Mouse (Mus musculus) megakaryocyte, embryonic 14.5 days (primary cell): ENCODE measurements around the gene Zfp84. TPM values are rescaled to one million over a fixed set of nuclear protein-coding genes. Genes with fewer than 3 reads are reported as not detected.
"Not testable (repeated sequence)": the region's sequence is repeated elsewhere in the genome, so short reads cannot be mapped to it uniquely, and the experiment has no call there.

Experiments used
- H3K27me3 ChIP-seq: replicated peaks from 2 replicates; pipeline ENCODE3; 2012; ENCODE audit warnings: inconsistent platforms
- H3K36me3 ChIP-seq: replicated peaks from 2 replicates; pipeline ENCODE3; 2012; ENCODE audit warnings: low read length, inconsistent platforms, mixed read lengths
- H3K4me1 ChIP-seq: 2 replicates; pipeline ENCODE4 v1.6.1; 2012; ENCODE audit warnings: inconsistent platforms
- H3K4me3 ChIP-seq: replicated peaks from 2 replicates; pipeline ENCODE3; 2012; ENCODE audit warnings: moderate library complexity, mild to moderate bottlenecking, inconsistent platforms
- H3K9me3 ChIP-seq: 2 replicates; pipeline ENCODE4 v1.6.1; 2012; ENCODE audit warnings: inconsistent platforms
- FLI1 ChIP-seq: IDR thresholded peaks from 2 replicates; pipeline ENCODE4 v1.6.1; 2012; ENCODE audit warnings: low read length, inconsistent platforms, mixed read lengths
- GATA1 ChIP-seq: IDR thresholded peaks from 3 replicates; pipeline ENCODE4 v1.6.1; 2012; ENCODE audit warnings: mixed read lengths, low read length, inconsistent platforms, borderline replicate concordance
- polyA plus RNA-seq: library from polyadenylated mRNA; stranded (reverse); fragments of >175 nt; gene quantifications from 2 replicates; pipeline ENCODE4 v1.2.3, GENCODE M21; 2012; ENCODE audit warnings: low replicate concordance; ENCODE audit not compliant: insufficient read depth

Gene Zfp84
- polyA plus RNA-seq, result 0.93 TPM in 1 of 2 replicates, not detected in the other

- Histone ChIP-seq H3K4me3 (peak within 1 kb of the TSS; percentile 97), H3K36me3 (peaks cover 52% of the 10 kb centered on the region), H3K4me1 (peaks cover 36% of the 10 kb centered on the region), H3K27me3 (no peaks in the 10 kb centered on the region), H3K9me3 (peaks cover 14% of the 10 kb centered on the region; the same call in 1 of the 2 replicates)
- TF ChIP-seq FLI1, result no peak
- no peak for TF ChIP-seq GATA1
These were observed at the start of gene Zfp84 for GRCm38 (mm10) chr7:29768090-29768900. Gene Zfp84 (plus strand): TSS chr7:29768552.

GRCm38 (mm10) chr7:29725461-29726142 lies 42.8 kb upstream of the Zfp84 start:
- not testable (repeated sequence) for H3K36me3 ChIP-seq, H3K4me1 ChIP-seq, H3K27me3 ChIP-seq
- Histone ChIP-seq H3K4me3 (peak overlapping the region; percentile 77), H3K9me3 (peaks cover 22% of the 10 kb centered on the region)

- H3K27me3 ChIP-seq, H3K4me1 ChIP-seq, H3K36me3 ChIP-seq: not testable (repeated sequence)
- Histone ChIP-seq H3K9me3 (peaks cover 35% of the 10 kb centered on the region), H3K4me3 (peak within 1 kb of the TSS; percentile 77)
These were observed 41.5 kb upstream of the Zfp84 start, which contains the start of gene Catsperg2 for GRCm38 (mm10) chr7:29726860-29727259. Gene Catsperg2 (minus strand): TSS chr7:29727032.

GRCm38 (mm10) chr7:29728055-29728454 lies 40.3 kb upstream of the Zfp84 start:
- peaks cover 46% of the 10 kb centered on the region for H3K9me3 ChIP-seq
- no peak overlapping the region for H3K4me3 ChIP-seq
- no peaks in the 10 kb centered on the region for H3K36me3 ChIP-seq
- H3K4me1 ChIP-seq, result no peaks in the 10 kb centered on the region
- TF ChIP-seq GATA1 (no peak), FLI1 (no peak)
- H3K27me3 ChIP-seq, result no peaks in the 10 kb centered on the region

GRCm38 (mm10) chr7:29742258-29742657 lies 26.1 kb upstream of the Zfp84 start:
- Histone ChIP-seq H3K4me3 (no peak overlapping the region), H3K27me3 (no peaks in the 10 kb centered on the region), H3K36me3 (no peaks in the 10 kb centered on the region), H3K9me3 (peaks cover 30% of the 10 kb centered on the region), H3K4me1 (no peaks in the 10 kb centered on the region)
- TF ChIP-seq FLI1 (no peak), GATA1 (no peak)

GRCm38 (mm10) chr7:29760476-29760875 lies 7.9 kb upstream of the Zfp84 start:
- Histone ChIP-seq H3K4me1 (peaks cover 15% of the 10 kb centered on the region), H3K4me3 (peak overlapping the region; percentile 3), H3K9me3 (peaks cover 46% of the 10 kb centered on the region), H3K36me3 (peaks cover 16% of the 10 kb centered on the region), H3K27me3 (no peaks in the 10 kb centered on the region)
- TF ChIP-seq GATA1, result no peak
- no peak for TF ChIP-seq FLI1

- H3K9me3 ChIP-seq, result peaks cover 14% of the 10 kb centered on the region; the same call in 1 of the 2 replicates
- peaks cover 21% of the 10 kb centered on the region for H3K36me3 ChIP-seq
- peak overlapping the region; percentile 33 for H3K4me3 ChIP-seq
- peaks cover 35% of the 10 kb centered on the region for H3K4me1 ChIP-seq
- TF ChIP-seq GATA1 (no peak), FLI1 (no peak)
- H3K27me3 ChIP-seq, result no peaks in the 10 kb centered on the region
These were observed 3.6 kb upstream of the Zfp84 start for GRCm38 (mm10) chr7:29764702-29765101.

GRCm38 (mm10) chr7:29767058-29767686 lies 1.2 kb upstream of the Zfp84 start:
- H3K36me3 ChIP-seq, result peaks cover 43% of the 10 kb centered on the region
- H3K4me3 ChIP-seq, result peak overlapping the region; percentile 97
- peaks cover 13% of the 10 kb centered on the region; the same call in 1 of the 2 replicates for H3K9me3 ChIP-seq
- TF ChIP-seq GATA1 (no peak), FLI1 (no peak)
- no peaks in the 10 kb centered on the region for H3K27me3 ChIP-seq
- H3K4me1 ChIP-seq, result peaks cover 37% of the 10 kb centered on the region

- Histone ChIP-seq H3K27me3 (no peaks in the 10 kb centered on the region), H3K9me3 (peaks cover 13% of the 10 kb centered on the region), H3K4me3 (peak overlapping the region; percentile 97), H3K36me3 (peaks cover 57% of the 10 kb centered on the region), H3K4me1 (peaks cover 36% of the 10 kb centered on the region)
- TF ChIP-seq FLI1 (no peak), GATA1 (no peak)
These were observed 628 bp downstream of the Zfp84 start for GRCm38 (mm10) chr7:29768980-29769379.

- TF ChIP-seq FLI1 (no peak), GATA1 (no peak)
- H3K9me3 ChIP-seq, result peaks cover 45% of the 10 kb centered on the region
- peaks cover 22% of the 10 kb centered on the region for H3K4me1 ChIP-seq
- H3K27me3 ChIP-seq, result no peaks in the 10 kb centered on the region
- H3K36me3 ChIP-seq, result peaks cover 86% of the 10 kb centered on the region
- no peak overlapping the region for H3K4me3 ChIP-seq
These were observed 5.2 kb downstream of the Zfp84 start for GRCm38 (mm10) chr7:29773503-29773902.
